Comparison of ENCODE assay signal across 9 mouse cellular contexts in genomic region chr16:90187453-90187852, GRCm38 (mm10). TPM values are rescaled to one million over a fixed set of nuclear protein-coding genes. Genes with fewer than 3 reads are reported as not detected.
DNase-seq lines count a peak whose midpoint lies in the region; ATAC-seq and TF ChIP-seq lines count a peak whose summit lies in the region.
"Had no signal": no experiment of that assay in that cellular context is flagged by ENCODE, and none has a peak within 500 bp of the region (broad histone marks: within the 10 kb centered on the region; RNA-seq: fewer than 3 reads in every experiment).

No protein-coding gene starts in this region.

- no peak for ATAC-seq in neural tube, embryonic 15.5 days (ENCODE audit: low FRiP score)
- peak; percentile 76 for ATAC-seq in liver, embryonic 11.5 days (replicated peaks; ENCODE audit: low FRiP score)

- 28% methylated on average over 13 of the region's 13 CpGs for WGBS in neural tube, embryonic 15.5 days
- 7% methylated on average over 13 of the region's 13 CpGs for WGBS in liver, embryonic 11.5 days
- WGBS in small intestine, adult 2 months = 5% methylated on average over 13 of the region's 13 CpGs

- H3K36me3 ChIP-seq in neural tube, embryonic 15.5 days = no peaks in the 10 kb centered on the region
- H3K36me3 ChIP-seq in liver, embryonic 11.5 days (ENCODE audit: control insufficient read depth, insufficient read depth, low read length) = no peaks in the 10 kb centered on the region
- H3K36me3 ChIP-seq in small intestine, adult 2 months (ENCODE audit: control insufficient read depth, insufficient read depth, low read length) = no peaks in the 10 kb centered on the region
- H3K36me3 ChIP-seq: embryonic facial prominence, embryonic 12.5 days had no signal

- no peak overlapping the region for H3K4me2 ChIP-seq in neural tube, embryonic 15.5 days
- H3K4me2 ChIP-seq in liver, embryonic 11.5 days = peak overlapping the region; percentile 45
- H3K4me2 ChIP-seq: embryonic facial prominence, embryonic 12.5 days had no signal

- intact Hi-C loops in heart, postnatal 36 days (cut with DNase I) = no loop called here

- H3K4me1 ChIP-seq in neural tube, embryonic 15.5 days = no peaks in the 10 kb centered on the region
- H3K4me1 ChIP-seq in liver, embryonic 11.5 days (replicated peaks; ENCODE audit: control insufficient read depth, insufficient read depth, low read length) = peaks cover 6% of the 10 kb centered on the region; the same call in 1 of the 2 replicates
- peaks cover 12% of the 10 kb centered on the region for H3K4me1 ChIP-seq in small intestine, adult 2 months (ENCODE audit: control insufficient read depth, insufficient read depth, insufficient read length, low read length)
- H3K4me1 ChIP-seq: embryonic facial prominence, embryonic 12.5 days had no signal

- H3K27me3 ChIP-seq in neural tube, embryonic 15.5 days (replicated peaks) = no peaks in the 10 kb centered on the region
- H3K27me3 ChIP-seq in liver, embryonic 11.5 days (replicated peaks; ENCODE audit: control insufficient read depth, insufficient read depth, low read length) = no peaks in the 10 kb centered on the region
- no peaks in the 10 kb centered on the region for H3K27me3 ChIP-seq in small intestine, adult 2 months (ENCODE audit: control insufficient read depth, insufficient read depth, low read length)
- H3K27me3 ChIP-seq: embryonic facial prominence, embryonic 12.5 days had no signal

- TF ChIP-seq CTCF in small intestine, adult 2 months (IDR thresholded peaks at IDR 0.05; ENCODE audit: extremely low read depth, insufficient read length, insufficient replicate concordance, low read depth, low read length) = peak; percentile 59; the same call in 1 of the 2 replicates

- no peak overlapping the region for H3K27ac ChIP-seq in neural tube, embryonic 15.5 days (replicated peaks)
- no peak overlapping the region for H3K27ac ChIP-seq in liver, embryonic 11.5 days (ENCODE audit: low read depth, low read length)
- no peak overlapping the region for H3K27ac ChIP-seq in small intestine, adult 2 months (ENCODE audit: insufficient read depth, low read depth, low read length)
- H3K27ac ChIP-seq: embryonic facial prominence, embryonic 12.5 days had no signal

- H3K9me3 ChIP-seq in neural tube, embryonic 15.5 days (replicated peaks) = no peaks in the 10 kb centered on the region
- no peaks in the 10 kb centered on the region for H3K9me3 ChIP-seq in liver, embryonic 11.5 days (ENCODE audit: control insufficient read depth, low read length)
- H3K9me3 ChIP-seq: embryonic facial prominence, embryonic 12.5 days had no signal

- no peak overlapping the region for H3K4me3 ChIP-seq in neural tube, embryonic 15.5 days (replicated peaks)
- no peak overlapping the region for H3K4me3 ChIP-seq in liver, embryonic 11.5 days (ENCODE audit: low read depth, low read length)
- no peak overlapping the region for H3K4me3 ChIP-seq in small intestine, adult 2 months (ENCODE audit: low read depth, low read length)
- H3K4me3 ChIP-seq: embryonic facial prominence, embryonic 12.5 days had no signal

- DNase-seq in neural tube, embryonic 10.5 days (ENCODE audit: extremely low spot score, low spot score) = peak; percentile 38
- DNase-seq in c-Kit-positive CD71-negative TER-119-negative erythroid progenitor cells, embryonic 14.5 days (ENCODE audit: low read depth) = peak; percentile 69
- peak; percentile 26 to 45 for DNase-seq in heart, postnatal 36 days
- peak; percentile 60 for DNase-seq in liver, embryonic 11.5 days (ENCODE audit: low spot score)
- DNase-seq in right cerebral cortex, postnatal 25 days = no peak
- DNase-seq in cerebellum, adult 9-10 months = no peak

- H3K9ac ChIP-seq in neural tube, embryonic 15.5 days (replicated peaks) = no peak overlapping the region
- H3K9ac ChIP-seq in liver, embryonic 11.5 days (ENCODE audit: low read depth, low read length) = no peak overlapping the region
- H3K9ac ChIP-seq: embryonic facial prominence, embryonic 12.5 days had no signal

- TF ChIP-seq POLR2A in small intestine, adult 2 months (IDR thresholded peaks at IDR 0.05; ENCODE audit: low read depth, low read length) = no peak

RNA-seq across cellular contexts. Expression of gene Sod1, which starts 33.1 kb away (rescaled TPM):
- 998 TPM in 2 replicates for polyA plus RNA-seq in neural tube, embryonic 15.5 days (2015; fragmentation: Nextera tagmentation; extraction: Ambion mirVana)
- total RNA-seq in heart, postnatal 36 days (2021) = 100 to 1,000 TPM; 523 to 525 TPM
- polyA plus RNA-seq in liver, embryonic 11.5 days (2014; fragmentation: Nextera tagmentation; extraction: Ambion mirVana) = 1,899 and 2,008 TPM in 2 replicates
- polyA plus RNA-seq in small intestine, adult 2 months (2012; rRNA removed) = 247 and 406 TPM in 2 replicates

RNA-seq across cellular contexts. Expression of gene Tiam1, which starts 43.9 kb away (rescaled TPM):
- polyA plus RNA-seq in neural tube, embryonic 15.5 days (2015; fragmentation: Nextera tagmentation; extraction: Ambion mirVana) = 15.0 and 23.6 TPM in 2 replicates
- 1 to 10 TPM; 4.8 to 6.1 TPM for total RNA-seq in heart, postnatal 36 days (2021)
- polyA plus RNA-seq in liver, embryonic 11.5 days (2014; fragmentation: Nextera tagmentation; extraction: Ambion mirVana) = 10.7 and 17.2 TPM in 2 replicates
- polyA plus RNA-seq in small intestine, adult 2 months (2012; rRNA removed) = 1.3 and 1.8 TPM in 2 replicates

Comparison
In these comparisons a context has a peak if more than half of its experiments do, and no peak if none do; other contexts are left out.
1. DNase-seq: peak in neural tube, embryonic 10.5 days (single experiment), c-Kit-positive CD71-negative TER-119-negative erythroid progenitor cells, embryonic 14.5 days (single experiment), heart, postnatal 36 days (2 of 2) and liver, embryonic 11.5 days (single experiment); none in right cerebral cortex, postnatal 25 days (single experiment) and cerebellum, adult 9-10 months (single experiment).